Mouse (Mus musculus) embryonic facial prominence, embryonic 12.5 days (tissue): ENCODE data around the gene Ssh2. TPM values are rescaled to one million over a fixed set of nuclear protein-coding genes. Genes with fewer than 3 reads are reported as not detected.
"Not testable (repeated sequence)": the region's sequence is repeated elsewhere in the genome, so short reads cannot be mapped to it uniquely, and the experiment has no call there.

Source experiments
- ATAC-seq: fragments of 200-750 bp; cut with Nextera tagmentation; 2 replicates; pipeline ENCODE4 v1.8.0; 2017; ENCODE audit not compliant: insufficient number of reproducible peaks, insufficient read depth, low FRiP score, low TSS enrichment
- H3K27ac ChIP-seq: fragments of 300-500 bp; sonication (generic); 2 replicates; pipeline ENCODE4 v1.5.1; 2016; ENCODE audit warnings: mild to moderate bottlenecking
- H3K27me3 ChIP-seq: fragments of 300-500 bp; sonication (generic); 2 replicates; pipeline ENCODE4 v1.6.1; 2016; ENCODE audit warnings: mild to moderate bottlenecking, moderate library complexity
- H3K36me3 ChIP-seq: fragments of 300-500 bp; sonication (generic); 2 replicates; pipeline ENCODE4 v1.6.1; 2016; ENCODE audit warnings: mild to moderate bottlenecking
- H3K4me1 ChIP-seq: fragments of 300-500 bp; sonication (generic); 2 replicates; pipeline ENCODE4 v1.6.1; 2016
- H3K4me2 ChIP-seq: fragments of 300-500 bp; sonication (generic); replicated peaks from 2 replicates; pipeline ENCODE4 v1.6.1; 2016; ENCODE audit warnings: mild to moderate bottlenecking, moderate library complexity
- H3K4me3 ChIP-seq: fragments of 300-500 bp; sonication (generic); 2 replicates; pipeline ENCODE4 v1.5.1; 2016; ENCODE audit warnings: mild to moderate bottlenecking
- H3K9ac ChIP-seq: fragments of 300-500 bp; sonication (generic); 2 replicates; pipeline ENCODE4 v1.6.1; 2016; ENCODE audit warnings: mild to moderate bottlenecking, moderate library complexity
- H3K9me3 ChIP-seq: fragments of 300-500 bp; sonication (generic); 2 replicates; pipeline ENCODE4 v1.6.1; 2016; ENCODE audit warnings: mild to moderate bottlenecking, moderate library complexity
- WGBS: fragments of 180-500 bp; shearing (Covaris S2); methylation state at CpG from one replicate; pipeline ENCODE4 v1.1.7; 2016; 5-methylcytosine and 5-hydroxymethylcytosine counted together
- polyA plus RNA-seq: library from polyadenylated mRNA; unstranded; fragments of >200 nt; fragmentation: Nextera tagmentation; extraction: Ambion mirVana; gene quantifications from 2 replicates; pipeline ENCODE4 v1.2.1, GENCODE M21; 2016

The Ssh2 gene
- polyA plus RNA-seq, 1 experiment from 2014 or later = 10.5 TPM

GRCm38 (mm10) chr11:77235267-77235666 is 19.2 kb downstream of the Ssh2 start:
- Histone ChIP-seq H3K4me1 (no peaks in the 10 kb centered on the region), H3K27me3 (no peaks in the 10 kb centered on the region), H3K4me2 (no peak overlapping the region), H3K36me3 (no peaks in the 10 kb centered on the region), H3K9ac (no peak overlapping the region), H3K27ac (no peak overlapping the region), H3K4me3 (no peak overlapping the region), H3K9me3 (no peaks in the 10 kb centered on the region)
- 93% methylated on average over 1 of the region's 1 CpGs for WGBS
- ATAC-seq = no peak

- no peak for ATAC-seq
- no peaks in the 10 kb centered on the region for H3K36me3 ChIP-seq
Measured at GRCm38 (mm10) chr11:77239658-77240345, 23.7 kb downstream of the Ssh2 start.

GRCm38 (mm10) chr11:77240466-77241246 is 24.6 kb downstream of the Ssh2 start:
- ATAC-seq = no peak
- Histone ChIP-seq H3K9ac (no peak overlapping the region), H3K36me3 (no peaks in the 10 kb centered on the region), H3K4me1 (no peaks in the 10 kb centered on the region), H3K4me2 (no peak overlapping the region), H3K4me3 (no peak overlapping the region), H3K27ac (no peak overlapping the region), H3K9me3 (no peaks in the 10 kb centered on the region), H3K27me3 (no peaks in the 10 kb centered on the region)
- WGBS = 86% methylated on average over 7 of the region's 7 CpGs

More at GRCm38 (mm10) chr11:77239658-77240345, 23.7 kb downstream of the Ssh2 start:
- H3K9me3 ChIP-seq = no peaks in the 10 kb centered on the region
- no peaks in the 10 kb centered on the region for H3K4me1 ChIP-seq
- H3K9ac ChIP-seq = no peak overlapping the region
- no peak overlapping the region for H3K4me2 ChIP-seq
- no peak overlapping the region for H3K27ac ChIP-seq
- WGBS = 88% methylated on average over 1 of the region's 1 CpGs
- no peaks in the 10 kb centered on the region for H3K27me3 ChIP-seq
- no peak overlapping the region for H3K4me3 ChIP-seq

- H3K9ac ChIP-seq = no peak overlapping the region
- WGBS = 35% methylated on average over 2 of the region's 2 CpGs
- H3K27me3 ChIP-seq = no peaks in the 10 kb centered on the region
- no peak overlapping the region for H3K4me3 ChIP-seq
- no peaks in the 10 kb centered on the region for H3K4me1 ChIP-seq
- no peak overlapping the region for H3K4me2 ChIP-seq
- H3K27ac ChIP-seq = no peak overlapping the region
- H3K36me3 ChIP-seq = no peaks in the 10 kb centered on the region
- ATAC-seq = no peak
- no peaks in the 10 kb centered on the region for H3K9me3 ChIP-seq
Measured at GRCm38 (mm10) chr11:77242912-77243311, 26.8 kb downstream of the Ssh2 start.

- no peak for ATAC-seq
- no peaks in the 10 kb centered on the region for H3K27me3 ChIP-seq
- no peaks in the 10 kb centered on the region for H3K4me1 ChIP-seq
- no peak overlapping the region for H3K4me2 ChIP-seq
- H3K36me3 ChIP-seq = no peaks in the 10 kb centered on the region
- H3K9ac ChIP-seq = no peak overlapping the region
- no peak overlapping the region for H3K4me3 ChIP-seq
- WGBS = 82% methylated on average over 2 of the region's 2 CpGs
- no peak overlapping the region for H3K27ac ChIP-seq
- H3K9me3 ChIP-seq = no peaks in the 10 kb centered on the region
Measured at GRCm38 (mm10) chr11:77252826-77253225, 36.7 kb downstream of the Ssh2 start.

- no peak overlapping the region for H3K4me3 ChIP-seq
- ATAC-seq = no peak
- H3K27ac ChIP-seq = no peak overlapping the region
- H3K9me3 ChIP-seq = no peaks in the 10 kb centered on the region
- no peak overlapping the region for H3K4me2 ChIP-seq
- peaks cover 9% of the 10 kb centered on the region; the same call in 1 of the 2 replicates for H3K4me1 ChIP-seq
- no peak overlapping the region for H3K9ac ChIP-seq
- no peaks in the 10 kb centered on the region for H3K36me3 ChIP-seq
- WGBS = 21% methylated on average over 2 of the region's 2 CpGs
- no peaks in the 10 kb centered on the region for H3K27me3 ChIP-seq
Measured at GRCm38 (mm10) chr11:77259441-77259840, 43.4 kb downstream of the Ssh2 start.

- H3K4me1 ChIP-seq = no peaks in the 10 kb centered on the region
- H3K4me3 ChIP-seq = no peak overlapping the region
- no peak overlapping the region for H3K4me2 ChIP-seq
- no peaks in the 10 kb centered on the region for H3K36me3 ChIP-seq
- no peak for ATAC-seq
- no peaks in the 10 kb centered on the region for H3K9me3 ChIP-seq
- 56% methylated on average over 2 of the region's 2 CpGs for WGBS
- H3K27ac ChIP-seq = no peak overlapping the region
- H3K27me3 ChIP-seq = no peaks in the 10 kb centered on the region
- H3K9ac ChIP-seq = no peak overlapping the region
Measured at GRCm38 (mm10) chr11:77267401-77267800, 51.3 kb downstream of the Ssh2 start.

- WGBS = 73% methylated on average over 2 of the region's 2 CpGs
Measured at GRCm38 (mm10) chr11:77276000-77276399, 59.9 kb downstream of the Ssh2 start.

GRCm38 (mm10) chr11:77278538-77278937 is 62.5 kb downstream of the Ssh2 start:
- not testable (repeated sequence) for H3K9ac ChIP-seq, H3K27ac ChIP-seq, H3K4me3 ChIP-seq, H3K36me3 ChIP-seq, H3K9me3 ChIP-seq, ATAC-seq, H3K27me3 ChIP-seq, H3K4me2 ChIP-seq, H3K4me1 ChIP-seq
- WGBS = 87% methylated on average over 1 of the region's 1 CpGs

More at GRCm38 (mm10) chr11:77276000-77276399, 59.9 kb downstream of the Ssh2 start:
- no peak overlapping the region for H3K9ac ChIP-seq
- H3K36me3 ChIP-seq = no peaks in the 10 kb centered on the region
- no peak overlapping the region for H3K4me2 ChIP-seq
- no peaks in the 10 kb centered on the region for H3K4me1 ChIP-seq
- no peak for ATAC-seq
- no peaks in the 10 kb centered on the region for H3K27me3 ChIP-seq
- H3K4me3 ChIP-seq = no peak overlapping the region
- H3K9me3 ChIP-seq = no peaks in the 10 kb centered on the region
- no peak overlapping the region for H3K27ac ChIP-seq

GRCm38 (mm10) chr11:77280219-77280618 is 64.1 kb downstream of the Ssh2 start:
- Histone ChIP-seq H3K9me3 (no peaks in the 10 kb centered on the region), H3K9ac (no peak overlapping the region), H3K4me3 (no peak overlapping the region), H3K36me3 (no peaks in the 10 kb centered on the region), H3K27me3 (no peaks in the 10 kb centered on the region), H3K4me1 (no peaks in the 10 kb centered on the region), H3K27ac (no peak overlapping the region), H3K4me2 (no peak overlapping the region)
- WGBS = 76% methylated on average over 1 of the region's 1 CpGs
- no peak for ATAC-seq

GRCm38 (mm10) chr11:77291447-77291846 is 75.4 kb downstream of the Ssh2 start:
- Histone ChIP-seq H3K27ac (no peak overlapping the region), H3K4me1 (no peaks in the 10 kb centered on the region), H3K36me3 (no peaks in the 10 kb centered on the region), H3K4me3 (no peak overlapping the region), H3K27me3 (no peaks in the 10 kb centered on the region), H3K9ac (no peak overlapping the region), H3K4me2 (no peak overlapping the region), H3K9me3 (no peaks in the 10 kb centered on the region)
- ATAC-seq = no peak
- 74% methylated on average over 4 of the region's 4 CpGs for WGBS

- H3K9ac ChIP-seq, H3K9me3 ChIP-seq: not testable (repeated sequence)
- WGBS = 90% methylated on average over 11 of the region's 11 CpGs
Measured at GRCm38 (mm10) chr11:77293673-77294072, 77.6 kb downstream of the Ssh2 start.

More at GRCm38 (mm10) chr11:77293673-77294072, 77.6 kb downstream of the Ssh2 start:
- ATAC-seq, H3K27ac ChIP-seq, H3K4me3 ChIP-seq, H3K4me2 ChIP-seq, H3K27me3 ChIP-seq, H3K36me3 ChIP-seq: not testable (repeated sequence)
- H3K4me1 ChIP-seq = peaks cover 12% of the 10 kb centered on the region
